22 mouse cellular contexts compared by ENCODE assay signal in genomic region chr12:12506671-12507070, GRCm38 (mm10).
DNase-seq lines count a peak whose midpoint lies in the region; ATAC-seq and TF ChIP-seq lines count a peak whose summit lies in the region.
"Had no signal": no experiment of that assay in that cellular context is flagged by ENCODE, and none has a peak within 500 bp of the region (broad histone marks: within the 10 kb centered on the region; RNA-seq: fewer than 3 reads in every experiment).

No protein-coding gene starts in this region.

- ATAC-seq in forebrain, postnatal 0 days = peak; percentile 64
- ATAC-seq in forebrain, embryonic 12.5 days (ENCODE audit: low FRiP score) = no peak
- peak; percentile 34; the same call in 1 of the 2 replicates for ATAC-seq in midbrain, embryonic 13.5 days
- ATAC-seq in midbrain, postnatal 0 days (ENCODE audit: low FRiP score) = no peak
- ATAC-seq in midbrain, embryonic 16.5 days = peak; percentile 56; the same call in 1 of the 2 replicates
- ATAC-seq: CD4-positive, CD25-positive, alpha-beta regulatory T cell, adult 4 months; hindbrain, postnatal 0 days; inflammation-experienced regulatory T-cells, adult 6 months had no signal

- 64% methylated on average over 3 of the region's 3 CpGs for WGBS in forebrain, postnatal 0 days
- 80% methylated on average over 3 of the region's 3 CpGs for WGBS in forebrain, embryonic 12.5 days
- WGBS in midbrain, embryonic 13.5 days = 78% methylated on average over 3 of the region's 3 CpGs
- WGBS in midbrain, postnatal 0 days = 69% methylated on average over 3 of the region's 3 CpGs
- WGBS in midbrain, embryonic 16.5 days = 67% methylated on average over 3 of the region's 3 CpGs

- no peak for DNase-seq in forebrain, postnatal 0 days
- DNase-seq in midbrain, postnatal 0 days (ENCODE audit: low spot score) = no peak
- no peak for DNase-seq in c-Kit-positive CD71-positive TER-119-positive erythroid progenitor cells, embryonic 14.5 days (ENCODE audit: low spot score)
- DNase-seq: adrenal gland, adult 2 months; adrenal gland, postnatal 14 days; cerebellum, adult 18-20 months; cerebellum, adult 9-10 months; cerebellum, postnatal 14 days; gastrocnemius, postnatal 10 days; gastrocnemius, postnatal 36 days; heart, adult 2 months; heart, postnatal 14 days; heart, postnatal 4 days had no signal

- no peaks in the 10 kb centered on the region for H3K36me3 ChIP-seq in forebrain, postnatal 0 days (ENCODE audit: insufficient read depth)
- H3K36me3 ChIP-seq in forebrain, embryonic 12.5 days (replicated peaks) = no peaks in the 10 kb centered on the region
- no peaks in the 10 kb centered on the region for H3K36me3 ChIP-seq in midbrain, embryonic 13.5 days
- H3K36me3 ChIP-seq in midbrain, postnatal 0 days (ENCODE audit: insufficient read depth, low read length) = no peaks in the 10 kb centered on the region
- H3K36me3 ChIP-seq in midbrain, embryonic 16.5 days (ENCODE audit: control insufficient read depth, insufficient read depth, low read length) = no peaks in the 10 kb centered on the region
- H3K36me3 ChIP-seq: heart, embryonic 10.5 days; heart, embryonic 13.5 days had no signal

- no peak overlapping the region for H3K4me2 ChIP-seq in forebrain, postnatal 0 days (ENCODE audit: low read depth)
- no peak overlapping the region for H3K4me2 ChIP-seq in forebrain, embryonic 12.5 days
- H3K4me2 ChIP-seq in midbrain, embryonic 13.5 days (replicated peaks) = no peak overlapping the region
- no peak overlapping the region for H3K4me2 ChIP-seq in midbrain, postnatal 0 days (ENCODE audit: low read depth, low read length, poor library complexity, severe bottlenecking)
- no peak overlapping the region for H3K4me2 ChIP-seq in midbrain, embryonic 16.5 days (ENCODE audit: low read length)
- H3K4me2 ChIP-seq: heart, embryonic 13.5 days; hindbrain, embryonic 14.5 days had no signal

- no peak for TF ChIP-seq CTCF in forebrain, postnatal 0 days (IDR thresholded peaks at IDR 0.05; ENCODE audit: low read depth)
- TF ChIP-seq CTCF in midbrain, postnatal 0 days (IDR thresholded peaks at IDR 0.05) = no peak

- H3K27me3 ChIP-seq in forebrain, postnatal 0 days (ENCODE audit: insufficient read depth, low read length) = no peaks in the 10 kb centered on the region
- no peaks in the 10 kb centered on the region for H3K27me3 ChIP-seq in forebrain, embryonic 12.5 days
- no peaks in the 10 kb centered on the region for H3K27me3 ChIP-seq in midbrain, embryonic 13.5 days
- H3K27me3 ChIP-seq in midbrain, postnatal 0 days (ENCODE audit: insufficient read depth, low read length) = no peaks in the 10 kb centered on the region
- H3K27me3 ChIP-seq in midbrain, embryonic 16.5 days (ENCODE audit: control insufficient read depth, insufficient read depth, low read depth, low read length) = no peaks in the 10 kb centered on the region
- H3K27me3 ChIP-seq: heart, embryonic 13.5 days had no signal

- H3K4me1 ChIP-seq in forebrain, postnatal 0 days (ENCODE audit: insufficient read depth) = no peaks in the 10 kb centered on the region
- H3K4me1 ChIP-seq in forebrain, embryonic 12.5 days = peaks cover 25% of the 10 kb centered on the region
- peaks cover 15% of the 10 kb centered on the region for H3K4me1 ChIP-seq in midbrain, embryonic 13.5 days (replicated peaks)
- H3K4me1 ChIP-seq in midbrain, postnatal 0 days (ENCODE audit: insufficient read depth, low read length) = no peaks in the 10 kb centered on the region
- H3K4me1 ChIP-seq in midbrain, embryonic 16.5 days (ENCODE audit: control insufficient read depth, insufficient read depth, low read length) = peaks cover 5% of the 10 kb centered on the region; the same call in 1 of the 2 replicates

- no peak overlapping the region for H3K27ac ChIP-seq in forebrain, postnatal 0 days (ENCODE audit: low read depth, low read length)
- H3K27ac ChIP-seq in forebrain, embryonic 12.5 days = no peak overlapping the region
- no peak overlapping the region for H3K27ac ChIP-seq in midbrain, embryonic 13.5 days
- H3K27ac ChIP-seq in midbrain, postnatal 0 days (ENCODE audit: low read depth, low read length) = no peak overlapping the region
- no peak overlapping the region for H3K27ac ChIP-seq in midbrain, embryonic 16.5 days (ENCODE audit: low read length)
- H3K27ac ChIP-seq: heart, adult 2 months; heart, embryonic 10.5 days; heart, embryonic 13.5 days; hindbrain, embryonic 14.5 days; hindbrain, postnatal 0 days had no signal

- H3K9me3 ChIP-seq in forebrain, postnatal 0 days (ENCODE audit: low read length) = no peaks in the 10 kb centered on the region
- no peaks in the 10 kb centered on the region for H3K9me3 ChIP-seq in forebrain, embryonic 12.5 days
- no peaks in the 10 kb centered on the region for H3K9me3 ChIP-seq in midbrain, embryonic 13.5 days
- H3K9me3 ChIP-seq in midbrain, postnatal 0 days (ENCODE audit: low read length) = no peaks in the 10 kb centered on the region
- H3K9me3 ChIP-seq in midbrain, embryonic 16.5 days (replicated peaks; ENCODE audit: control insufficient read depth, low read length, poor library complexity, severe bottlenecking) = no peaks in the 10 kb centered on the region
- H3K9me3 ChIP-seq: heart, embryonic 10.5 days; heart, embryonic 13.5 days had no signal

- H3K9ac ChIP-seq in forebrain, postnatal 0 days = no peak overlapping the region
- no peak overlapping the region for H3K9ac ChIP-seq in forebrain, embryonic 12.5 days
- H3K9ac ChIP-seq in midbrain, embryonic 13.5 days (replicated peaks) = no peak overlapping the region
- no peak overlapping the region for H3K9ac ChIP-seq in midbrain, postnatal 0 days (replicated peaks; ENCODE audit: low read length, poor library complexity, severe bottlenecking)
- H3K9ac ChIP-seq in midbrain, embryonic 16.5 days (ENCODE audit: low read depth, low read length) = no peak overlapping the region
- H3K9ac ChIP-seq: heart, embryonic 13.5 days; hindbrain, embryonic 14.5 days had no signal

- no peak overlapping the region for H3K4me3 ChIP-seq in forebrain, postnatal 0 days (ENCODE audit: low read depth, low read length)
- H3K4me3 ChIP-seq in forebrain, embryonic 12.5 days (replicated peaks) = no peak overlapping the region
- H3K4me3 ChIP-seq in midbrain, embryonic 13.5 days (replicated peaks) = no peak overlapping the region
- H3K4me3 ChIP-seq in midbrain, postnatal 0 days (ENCODE audit: low read depth, low read length) = no peak overlapping the region
- no peak overlapping the region for H3K4me3 ChIP-seq in midbrain, embryonic 16.5 days (ENCODE audit: low read depth, low read length)
- H3K4me3 ChIP-seq: heart, adult 2 months; heart, embryonic 10.5 days; heart, embryonic 13.5 days had no signal

Comparison
In these comparisons a context has a peak if more than half of its experiments do, and no peak if none do; other contexts are left out.
1. ATAC-seq: peak in forebrain, postnatal 0 days (single experiment), midbrain, embryonic 13.5 days (single experiment) and midbrain, embryonic 16.5 days (single experiment); none in forebrain, embryonic 12.5 days (single experiment) and midbrain, postnatal 0 days (single experiment).